Mouse (Mus musculus) lung, postnatal 14 days (tissue): Measurements from ENCODE around the gene Serpina5.
"Not testable (repeated sequence)": the region's sequence is repeated elsewhere in the genome, so short reads cannot be mapped to it uniquely, and the experiment has no call there.

Experiments used
- DNase-seq: peaks from one replicate; pipeline ENCODE4 v3.0.0; 2021

The Serpina5 gene

GRCm38 (mm10) chr12:104100768-104101167 is at the start of gene Serpina5:
TSS of gene Serpina5 (plus strand) at chr12:104101113.
- no peak for DNase-seq

- peak; percentile 16 for DNase-seq
Observed at GRCm38 (mm10) chr12:104053995-104054394, 46.9 kb upstream of the Serpina5 start.

- no peak for DNase-seq
Observed at GRCm38 (mm10) chr12:104055755-104056154, 45.2 kb upstream of the Serpina5 start.

- DNase-seq: peak; percentile 19
Observed at GRCm38 (mm10) chr12:104057050-104057449, 43.9 kb upstream of the Serpina5 start.

- no peak for DNase-seq
Observed at GRCm38 (mm10) chr12:104057531-104057930, 43.4 kb upstream of the Serpina5 start.

GRCm38 (mm10) chr12:104060126-104060525 is 40.8 kb upstream of the Serpina5 start:
- DNase-seq: no peak

GRCm38 (mm10) chr12:104061862-104062261 is 39.1 kb upstream of the Serpina5 start:
- DNase-seq: no peak

GRCm38 (mm10) chr12:104064532-104064931 is 36.4 kb upstream of the Serpina5 start:
- no peak for DNase-seq

GRCm38 (mm10) chr12:104064996-104065395 is 35.9 kb upstream of the Serpina5 start:
- no peak for DNase-seq

- peak; percentile 69 for DNase-seq
Observed at GRCm38 (mm10) chr12:104066241-104066640, 34.7 kb upstream of the Serpina5 start.

- peak; percentile 51 for DNase-seq
Observed at GRCm38 (mm10) chr12:104067549-104067948, 33.4 kb upstream of the Serpina5 start.

GRCm38 (mm10) chr12:104069620-104070019 is 31.3 kb upstream of the Serpina5 start:
- DNase-seq: peak; percentile 89

GRCm38 (mm10) chr12:104071708-104072107 is 29.2 kb upstream of the Serpina5 start:
- DNase-seq: no peak

GRCm38 (mm10) chr12:104072286-104072685 is 28.6 kb upstream of the Serpina5 start:
- no peak for DNase-seq

GRCm38 (mm10) chr12:104090119-104090518 is 10.8 kb upstream of the Serpina5 start:
- DNase-seq: no peak

- no peak for DNase-seq
Observed at GRCm38 (mm10) chr12:104091303-104091702, 9.6 kb upstream of the Serpina5 start.

GRCm38 (mm10) chr12:104105847-104106246 is 4.9 kb downstream of the Serpina5 start:
- DNase-seq: no peak

GRCm38 (mm10) chr12:104106919-104107318 is 6.0 kb downstream of the Serpina5 start:
- no peak for DNase-seq

GRCm38 (mm10) chr12:104108507-104108906 is 7.6 kb downstream of the Serpina5 start:
- no peak for DNase-seq

- not testable (repeated sequence) for DNase-seq
Observed at GRCm38 (mm10) chr12:104112333-104112732, 11.4 kb downstream of the Serpina5 start, which contains the start of gene Serpina3a. TSS of gene Serpina3a (plus strand) at chr12:104112724.

- DNase-seq: no peak
Observed at GRCm38 (mm10) chr12:104114921-104115579, 14.1 kb downstream of the Serpina5 start.

- no peak for DNase-seq
Observed at GRCm38 (mm10) chr12:104123097-104123496, 22.2 kb downstream of the Serpina5 start.

- DNase-seq: no peak
Observed at GRCm38 (mm10) chr12:104123996-104124395, 23.1 kb downstream of the Serpina5 start.

- no peak for DNase-seq
Observed at GRCm38 (mm10) chr12:104125021-104125560, 24.2 kb downstream of the Serpina5 start.

GRCm38 (mm10) chr12:104127696-104128095 is 26.8 kb downstream of the Serpina5 start, which contains the start of gene Serpina3b:
TSS of gene Serpina3b (plus strand) at chr12:104127996.
- DNase-seq: no peak
